Mouse (Mus musculus): ENCODE measurements around the gene 4930470P17Rik. TPM values are rescaled to one million over a fixed set of nuclear protein-coding genes. Genes with fewer than 3 reads are reported as not detected.
A peak's percentile ranks its signal among the peaks of the same experiment; 100 is the strongest.
"Not testable (repeated sequence)": the region's sequence is repeated elsewhere in the genome, so short reads cannot be mapped to it uniquely, and the experiment has no call there.

The 4930470P17Rik gene
- not detected for polyA plus RNA-seq (2021)

- in situ Hi-C loops (cut with MboI; ENCODE audit: low pct_unique_long_range_greater_than_20kb), result no loop called here
- no peaks in the 10 kb centered on the region for H3K27me3 ChIP-seq
- ATAC-seq, result no peak
- no peak for TF ChIP-seq CTCF (IDR thresholded peaks at IDR 0.05)
- no peak for DNase-seq (ENCODE audit: low read depth, low spot score)
- ChIA-PET CTCF (interaction anchor here (1.4 to 1.8 kb wide), 2 partner anchors 13 to 81 kb away, joined by 3 to 5 read pairs; no protein-coding TSS in a partner anchor), POLR2A (no interaction called here)
Measured at GRCm38 (mm10) chr2:170601917-170602316, at the start of gene 4930470P17Rik. 4930470P17Rik (minus strand) TSS chr2:170602017.

- ATAC-seq (no peak), DNase-seq (ENCODE audit: low read depth, low spot score) (no peak)
- CTCF ChIA-PET, result interaction anchor here (1.5 kb wide), 1 partner anchor 13 kb away, joined by 3 read pairs; no protein-coding TSS in a partner anchor
- in situ Hi-C loops (cut with MboI; ENCODE audit: low pct_unique_long_range_greater_than_20kb), result no loop called here
- POLR2A ChIA-PET, result no interaction called here
- peak; percentile 39 for TF ChIP-seq CTCF (IDR thresholded peaks at IDR 0.05)
- H3K27me3 ChIP-seq, result no peaks in the 10 kb centered on the region
Measured at GRCm38 (mm10) chr2:170651483-170651882, 49.7 kb upstream of the 4930470P17Rik start.

GRCm38 (mm10) chr2:170648542-170648941 is 46.7 kb upstream of the 4930470P17Rik start:
- ChIA-PET POLR2A (no interaction called here), CTCF (no interaction called here)
- ATAC-seq (no peak), DNase-seq (ENCODE audit: low read depth, low spot score) (no peak)
- in situ Hi-C loops (cut with MboI; ENCODE audit: low pct_unique_long_range_greater_than_20kb), result no loop called here
- TF ChIP-seq CTCF (IDR thresholded peaks at IDR 0.05), result no peak
- no peaks in the 10 kb centered on the region for H3K27me3 ChIP-seq

- no peak for TF ChIP-seq CTCF (IDR thresholded peaks at IDR 0.05)
- no peak for ATAC-seq
- CTCF ChIA-PET, result no interaction called here
- no peak for DNase-seq (ENCODE audit: low read depth, low spot score)
- no peaks in the 10 kb centered on the region for H3K27me3 ChIP-seq
- POLR2A ChIA-PET, result no interaction called here
- in situ Hi-C loops (cut with MboI; ENCODE audit: low pct_unique_long_range_greater_than_20kb), result no loop called here
Measured at GRCm38 (mm10) chr2:170646201-170646600, 44.4 kb upstream of the 4930470P17Rik start.

GRCm38 (mm10) chr2:170642338-170642806 is 40.6 kb upstream of the 4930470P17Rik start:
- in situ Hi-C loops (cut with MboI; ENCODE audit: low pct_unique_long_range_greater_than_20kb), result no loop called here
- ChIA-PET POLR2A (no interaction called here), CTCF (no interaction called here)
- ATAC-seq (no peak), DNase-seq (ENCODE audit: low read depth, low spot score) (no peak)
- H3K27me3 ChIP-seq, result peaks cover 3% of the 10 kb centered on the region
- TF ChIP-seq CTCF (IDR thresholded peaks at IDR 0.05), result no peak

GRCm38 (mm10) chr2:170640281-170640680 is 38.5 kb upstream of the 4930470P17Rik start:
- ChIA-PET POLR2A (no interaction called here), CTCF (no interaction called here)
- TF ChIP-seq CTCF (IDR thresholded peaks at IDR 0.05), result no peak
- no peak for DNase-seq (ENCODE audit: low read depth, low spot score)
- no peak for ATAC-seq
- in situ Hi-C loops (cut with MboI; ENCODE audit: low pct_unique_long_range_greater_than_20kb), result no loop called here
- H3K27me3 ChIP-seq, result peaks cover 5% of the 10 kb centered on the region

- ChIA-PET CTCF (interaction anchor here (1.0 kb wide), 1 partner anchor 13 kb away, joined by 3 read pairs; no protein-coding TSS in a partner anchor), POLR2A (no interaction called here)
- in situ Hi-C loops (cut with MboI; ENCODE audit: low pct_unique_long_range_greater_than_20kb), result no loop called here
- no peak for ATAC-seq
- DNase-seq (ENCODE audit: low read depth, low spot score), result no peak
- peaks cover 7% of the 10 kb centered on the region for H3K27me3 ChIP-seq
- TF ChIP-seq CTCF (IDR thresholded peaks at IDR 0.05), result no peak
Measured at GRCm38 (mm10) chr2:170638746-170639145, 36.9 kb upstream of the 4930470P17Rik start.

GRCm38 (mm10) chr2:170632998-170633622 is 31.3 kb upstream of the 4930470P17Rik start:
- in situ Hi-C loops (cut with MboI; ENCODE audit: low pct_unique_long_range_greater_than_20kb), result no loop called here
- ATAC-seq, result no peak
- POLR2A ChIA-PET, result no interaction called here
- CTCF ChIA-PET, result no interaction called here
- no peak for TF ChIP-seq CTCF (IDR thresholded peaks at IDR 0.05)
- peaks cover 10% of the 10 kb centered on the region for H3K27me3 ChIP-seq
- DNase-seq (ENCODE audit: low read depth, low spot score), result no peak

GRCm38 (mm10) chr2:170632386-170632785 is 30.6 kb upstream of the 4930470P17Rik start:
- no peak for TF ChIP-seq CTCF (IDR thresholded peaks at IDR 0.05)
- ChIA-PET CTCF (no interaction called here), POLR2A (no interaction called here)
- DNase-seq (ENCODE audit: low read depth, low spot score) (no peak), ATAC-seq (no peak)
- in situ Hi-C loops (cut with MboI; ENCODE audit: low pct_unique_long_range_greater_than_20kb), result no loop called here
- peaks cover 10% of the 10 kb centered on the region for H3K27me3 ChIP-seq

GRCm38 (mm10) chr2:170631375-170631774 is 29.6 kb upstream of the 4930470P17Rik start:
- peaks cover 10% of the 10 kb centered on the region for H3K27me3 ChIP-seq
- ChIA-PET POLR2A (no interaction called here), CTCF (no interaction called here)
- ATAC-seq (no peak), DNase-seq (ENCODE audit: low read depth, low spot score) (no peak)
- in situ Hi-C loops (cut with MboI; ENCODE audit: low pct_unique_long_range_greater_than_20kb), result no loop called here
- TF ChIP-seq CTCF (IDR thresholded peaks at IDR 0.05), result no peak

GRCm38 (mm10) chr2:170630553-170630952 is 28.7 kb upstream of the 4930470P17Rik start:
- ChIA-PET POLR2A (no interaction called here), CTCF (no interaction called here)
- in situ Hi-C loops (cut with MboI; ENCODE audit: low pct_unique_long_range_greater_than_20kb), result no loop called here
- H3K27me3 ChIP-seq, result peaks cover 10% of the 10 kb centered on the region
- TF ChIP-seq CTCF (IDR thresholded peaks at IDR 0.05), result no peak
- no peak for ATAC-seq
- no peak for DNase-seq (ENCODE audit: low read depth, low spot score)

GRCm38 (mm10) chr2:170627991-170628390 is 26.2 kb upstream of the 4930470P17Rik start:
- H3K27me3 ChIP-seq; in situ Hi-C loops (cut with MboI; ENCODE audit: low pct_unique_long_range_greater_than_20kb); DNase-seq (ENCODE audit: low read depth, low spot score); ATAC-seq; CTCF ChIA-PET: not testable (repeated sequence)
- POLR2A ChIA-PET, result interaction anchor here (0.6 kb wide), 1 partner anchor 1397 kb away, joined by 4 read pairs; no protein-coding TSS in a partner anchor

GRCm38 (mm10) chr2:170624201-170624880 is 22.5 kb upstream of the 4930470P17Rik start:
- H3K27me3 ChIP-seq; POLR2A ChIA-PET; in situ Hi-C loops (cut with MboI; ENCODE audit: low pct_unique_long_range_greater_than_20kb); ATAC-seq; DNase-seq (ENCODE audit: low read depth, low spot score); CTCF ChIA-PET: not testable (repeated sequence)
